Mouse (Mus musculus): Measurements from ENCODE around the gene Gm5426.
"Not testable (repeated sequence)": the region's sequence is repeated elsewhere in the genome, so short reads cannot be mapped to it uniquely, and the experiment has no call there.

Gene Gm5426

GRCm38 (mm10) chr10:96136451-96136850 lies at the start of gene Gm5426:
Gene Gm5426 (plus strand): TSS chr10:96136603.
- not testable (repeated sequence) for DNase-seq (ENCODE audit: low read depth, low spot score)

GRCm38 (mm10) chr10:96089744-96090143 lies 46.7 kb upstream of the Gm5426 start:
- no peak for DNase-seq (ENCODE audit: low read depth, low spot score)

GRCm38 (mm10) chr10:96090388-96090787 lies 46.0 kb upstream of the Gm5426 start:
- no peak for DNase-seq (ENCODE audit: low read depth, low spot score)

GRCm38 (mm10) chr10:96093890-96094531 lies 42.4 kb upstream of the Gm5426 start:
- DNase-seq (ENCODE audit: low read depth, low spot score) = no peak

GRCm38 (mm10) chr10:96094559-96094958 lies 41.8 kb upstream of the Gm5426 start:
- DNase-seq (ENCODE audit: low read depth, low spot score) = no peak

GRCm38 (mm10) chr10:96096730-96097129 lies 39.7 kb upstream of the Gm5426 start:
- DNase-seq (ENCODE audit: low read depth, low spot score) = no peak

GRCm38 (mm10) chr10:96101035-96101434 lies 35.4 kb upstream of the Gm5426 start:
- no peak for DNase-seq (ENCODE audit: low read depth, low spot score)

- no peak for DNase-seq (ENCODE audit: low read depth, low spot score)
Observed at GRCm38 (mm10) chr10:96104158-96104557, 32.2 kb upstream of the Gm5426 start.

GRCm38 (mm10) chr10:96104624-96105023 lies 31.8 kb upstream of the Gm5426 start:
- DNase-seq (ENCODE audit: low read depth, low spot score) = no peak

GRCm38 (mm10) chr10:96105124-96105523 lies 31.3 kb upstream of the Gm5426 start:
- DNase-seq (ENCODE audit: low read depth, low spot score) = no peak

GRCm38 (mm10) chr10:96106972-96107720 lies 29.3 kb upstream of the Gm5426 start:
- DNase-seq (ENCODE audit: low read depth, low spot score) = no peak

- DNase-seq (ENCODE audit: low read depth, low spot score) = no peak
Observed at GRCm38 (mm10) chr10:96107825-96108224, 28.6 kb upstream of the Gm5426 start.

GRCm38 (mm10) chr10:96115325-96115724 lies 21.1 kb upstream of the Gm5426 start:
- DNase-seq (ENCODE audit: low read depth, low spot score) = no peak

GRCm38 (mm10) chr10:96120821-96121220 lies 15.6 kb upstream of the Gm5426 start:
- DNase-seq (ENCODE audit: low read depth, low spot score) = no peak

GRCm38 (mm10) chr10:96121249-96122010 lies 15.0 kb upstream of the Gm5426 start:
- no peak for DNase-seq (ENCODE audit: low read depth, low spot score)

- no peak for DNase-seq (ENCODE audit: low read depth, low spot score)
Observed at GRCm38 (mm10) chr10:96123885-96124284, 12.5 kb upstream of the Gm5426 start.

- no peak for DNase-seq (ENCODE audit: low read depth, low spot score)
Observed at GRCm38 (mm10) chr10:96124290-96124689, 12.1 kb upstream of the Gm5426 start.

GRCm38 (mm10) chr10:96125771-96126454 lies 10.5 kb upstream of the Gm5426 start:
- DNase-seq (ENCODE audit: low read depth, low spot score) = no peak

- DNase-seq (ENCODE audit: low read depth, low spot score) = no peak
Observed at GRCm38 (mm10) chr10:96129213-96129612, 7.2 kb upstream of the Gm5426 start.

GRCm38 (mm10) chr10:96130406-96130805 lies 6.0 kb upstream of the Gm5426 start:
- no peak for DNase-seq (ENCODE audit: low read depth, low spot score)

GRCm38 (mm10) chr10:96131112-96131511 lies 5.3 kb upstream of the Gm5426 start:
- DNase-seq (ENCODE audit: low read depth, low spot score) = no peak

- peak; percentile 21 for DNase-seq (ENCODE audit: low read depth, low spot score)
Observed at GRCm38 (mm10) chr10:96132161-96132560, 4.2 kb upstream of the Gm5426 start.

All from skeletal muscle tissue, adult 2 months (tissue).